Mouse (Mus musculus) liver, embryonic 16.5 days (tissue): ENCODE results near the gene Sh3d21. TPM values are rescaled to one million over a fixed set of nuclear protein-coding genes. Genes with fewer than 3 reads are reported as not detected.

Experiments
- ATAC-seq: fragments of 200-750 bp; cut with Nextera tagmentation; 2 replicates; pipeline ENCODE4 v1.8.0; 2017; ENCODE audit warnings: low read depth, mild to moderate bottlenecking, moderate number of reproducible peaks, moderate library complexity
- H3K27ac ChIP-seq: fragments of 300-500 bp; sonication (generic); 2 replicates; pipeline ENCODE4 v1.5.1; 2014; ENCODE audit warnings: mild to moderate bottlenecking, low read length
- H3K27me3 ChIP-seq: fragments of 300-500 bp; sonication (generic); 2 replicates; pipeline ENCODE4 v1.6.1; 2014; ENCODE audit warnings: low read depth, low read length, mixed read lengths; ENCODE audit not compliant: control insufficient read depth, insufficient read depth
- H3K36me3 ChIP-seq: fragments of 300-500 bp; sonication (generic); 2 replicates; pipeline ENCODE4 v1.6.1; 2014; ENCODE audit warnings: mild to moderate bottlenecking; ENCODE audit not compliant: control insufficient read depth, insufficient read depth
- H3K4me1 ChIP-seq: fragments of 300-500 bp; sonication (generic); 2 replicates; pipeline ENCODE4 v1.6.1; 2014; ENCODE audit warnings: low read depth, low read length, mixed read lengths; ENCODE audit not compliant: control insufficient read depth
- H3K4me2 ChIP-seq: fragments of 300-500 bp; sonication (generic); 2 replicates; pipeline ENCODE4 v1.6.1; 2014; ENCODE audit warnings: low read depth, low read length, mixed read lengths
- H3K4me3 ChIP-seq: fragments of 300-500 bp; sonication (generic); 2 replicates; pipeline ENCODE4 v1.5.1; 2014; ENCODE audit warnings: low read depth, mild to moderate bottlenecking, low read length
- H3K9ac ChIP-seq: fragments of 300-500 bp; sonication (generic); 2 replicates; pipeline ENCODE4 v1.6.1; 2014; ENCODE audit warnings: low read depth, low read length
- H3K9me3 ChIP-seq: fragments of 300-500 bp; sonication (generic); replicated peaks from 2 replicates; pipeline ENCODE4 v1.6.1; 2016; ENCODE audit warnings: low read length; ENCODE audit not compliant: control insufficient read depth
- WGBS: fragments of 180-500 bp; shearing (Covaris S2); extraction: QIAGEN DNeasy Blood & Tissue Kit; methylation state at CpG from one replicate; pipeline ENCODE4 v1.1.7; 2014; ENCODE audit not compliant: insufficient replicate concordance; 5-methylcytosine and 5-hydroxymethylcytosine counted together
- polyA plus RNA-seq: library from polyadenylated mRNA; unstranded; fragments of >200 nt; fragmentation: Nextera tagmentation; extraction: Ambion mirVana; gene quantifications from 2 replicates; pipeline ENCODE4 v1.2.1, GENCODE M21; 2015

Sh3d21 gene
- polyA plus RNA-seq, 1 experiment from 2014 or later: 1.4 TPM

- Histone ChIP-seq H3K27ac (no peak overlapping the region), H3K36me3 (no peaks in the 10 kb centered on the region), H3K9ac (no peak overlapping the region), H3K4me2 (no peak overlapping the region), H3K4me1 (peaks cover 17% of the 10 kb centered on the region), H3K27me3 (peaks cover 27% of the 10 kb centered on the region), H3K4me3 (no peak overlapping the region), H3K9me3 (no peaks in the 10 kb centered on the region; the same call in 1 of the 2 replicates)
- no peak for ATAC-seq
- WGBS: 41% methylated on average over 4 of the region's 4 CpGs
Measured at GRCm38 (mm10) chr4:126145396-126145795, 17.9 kb downstream of the Sh3d21 start.

DNA sequence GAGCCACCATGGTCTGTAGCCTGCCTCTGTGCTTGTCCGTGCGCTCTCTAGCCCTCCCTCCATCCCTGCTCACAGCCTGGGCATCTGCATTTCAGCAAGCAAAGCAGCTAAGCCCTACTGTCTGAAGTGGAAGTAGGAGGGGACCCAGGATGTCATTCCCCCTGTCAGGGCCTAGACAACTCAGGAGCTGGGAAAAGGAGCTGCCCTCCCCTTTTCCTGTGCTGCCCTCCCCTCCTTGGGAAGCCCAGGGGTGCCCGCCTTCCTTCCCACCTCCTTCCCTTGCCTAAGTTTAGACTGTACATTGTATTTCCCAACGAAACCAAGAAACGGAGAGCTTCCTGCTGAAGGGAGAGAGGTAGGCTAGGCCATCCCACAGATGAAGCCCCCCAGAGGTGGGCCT lies 22.3 kb downstream of the Sh3d21 start:
- Histone ChIP-seq H3K9ac (no peak overlapping the region), H3K4me3 (no peak overlapping the region), H3K27ac (no peak overlapping the region; the same call in 1 of the 2 replicates), H3K36me3 (peaks cover 6% of the 10 kb centered on the region), H3K9me3 (no peaks in the 10 kb centered on the region; the same call in 1 of the 2 replicates), H3K4me2 (no peak overlapping the region), H3K27me3 (no peaks in the 10 kb centered on the region), H3K4me1 (no peaks in the 10 kb centered on the region)
- ATAC-seq: no peak
- 63% methylated on average over 5 of the region's 5 CpGs for WGBS

DNA sequence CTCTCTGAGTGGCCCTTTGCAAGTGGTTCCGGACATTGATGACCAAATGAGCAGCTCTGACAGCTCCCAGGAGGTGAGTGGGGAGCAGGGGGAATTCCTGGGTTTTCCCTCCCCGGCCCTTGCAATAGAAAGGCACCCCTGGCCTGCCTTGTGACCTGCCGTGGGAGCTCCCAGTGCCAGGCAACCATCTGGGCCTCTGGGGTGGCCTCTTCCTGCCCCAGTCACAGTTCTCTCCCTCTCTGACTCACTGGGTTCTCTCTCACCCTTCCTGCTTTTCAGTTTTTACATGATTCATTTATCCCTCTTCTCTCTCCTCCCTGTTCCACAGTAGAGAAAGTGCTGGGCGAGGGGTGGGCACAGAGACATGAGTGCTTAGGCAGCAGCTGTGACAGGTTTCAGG lies 25.5 kb downstream of the Sh3d21 start:
- H3K4me3 ChIP-seq: no peak overlapping the region
- no peaks in the 10 kb centered on the region for H3K4me1 ChIP-seq
- 79% methylated on average over 4 of the region's 4 CpGs for WGBS
- H3K36me3 ChIP-seq: peaks cover 6% of the 10 kb centered on the region
- no peaks in the 10 kb centered on the region for H3K27me3 ChIP-seq
- no peak for ATAC-seq
- H3K27ac ChIP-seq: no peak overlapping the region
- H3K9me3 ChIP-seq: no peaks in the 10 kb centered on the region
- no peak overlapping the region for H3K9ac ChIP-seq
- no peak overlapping the region for H3K4me2 ChIP-seq

DNA sequence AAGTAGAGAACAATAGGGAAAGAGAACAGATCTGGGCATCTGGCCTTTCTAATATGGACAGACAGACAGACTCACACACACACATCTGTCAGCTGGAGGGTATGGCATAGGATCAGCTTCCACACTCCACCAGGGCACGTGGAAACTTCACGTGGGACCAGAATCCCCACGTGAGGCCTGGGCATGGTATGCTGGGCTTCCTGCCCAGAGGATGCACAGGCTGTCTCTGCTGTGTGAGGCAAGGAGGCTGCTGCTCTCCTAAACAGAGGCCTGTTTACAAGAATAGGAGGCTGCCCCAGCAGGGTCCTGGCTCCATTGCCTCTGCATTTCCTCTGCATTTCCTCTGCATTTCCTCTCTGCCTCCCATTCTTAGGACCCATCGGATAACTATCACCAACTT lies 28.7 kb downstream of the Sh3d21 start:
- no peak overlapping the region for H3K9ac ChIP-seq
- 68% methylated on average over 4 of the region's 4 CpGs for WGBS
- no peaks in the 10 kb centered on the region; the same call in 1 of the 2 replicates for H3K4me1 ChIP-seq
- no peak overlapping the region for H3K27ac ChIP-seq
- no peak for ATAC-seq
- H3K36me3 ChIP-seq: peaks cover 7% of the 10 kb centered on the region
- no peak overlapping the region for H3K4me2 ChIP-seq
- no peak overlapping the region for H3K4me3 ChIP-seq
- no peaks in the 10 kb centered on the region for H3K9me3 ChIP-seq
- no peaks in the 10 kb centered on the region for H3K27me3 ChIP-seq

GRCm38 (mm10) chr4:126134236-126134635 lies 29.1 kb downstream of the Sh3d21 start:
- Histone ChIP-seq H3K9me3 (no peaks in the 10 kb centered on the region), H3K27ac (no peak overlapping the region), H3K36me3 (peaks cover 7% of the 10 kb centered on the region), H3K27me3 (no peaks in the 10 kb centered on the region), H3K9ac (no peak overlapping the region), H3K4me1 (no peaks in the 10 kb centered on the region; the same call in 1 of the 2 replicates), H3K4me2 (no peak overlapping the region), H3K4me3 (no peak overlapping the region)
- no peak for ATAC-seq
- WGBS: 85% methylated on average over 4 of the region's 4 CpGs

DNA sequence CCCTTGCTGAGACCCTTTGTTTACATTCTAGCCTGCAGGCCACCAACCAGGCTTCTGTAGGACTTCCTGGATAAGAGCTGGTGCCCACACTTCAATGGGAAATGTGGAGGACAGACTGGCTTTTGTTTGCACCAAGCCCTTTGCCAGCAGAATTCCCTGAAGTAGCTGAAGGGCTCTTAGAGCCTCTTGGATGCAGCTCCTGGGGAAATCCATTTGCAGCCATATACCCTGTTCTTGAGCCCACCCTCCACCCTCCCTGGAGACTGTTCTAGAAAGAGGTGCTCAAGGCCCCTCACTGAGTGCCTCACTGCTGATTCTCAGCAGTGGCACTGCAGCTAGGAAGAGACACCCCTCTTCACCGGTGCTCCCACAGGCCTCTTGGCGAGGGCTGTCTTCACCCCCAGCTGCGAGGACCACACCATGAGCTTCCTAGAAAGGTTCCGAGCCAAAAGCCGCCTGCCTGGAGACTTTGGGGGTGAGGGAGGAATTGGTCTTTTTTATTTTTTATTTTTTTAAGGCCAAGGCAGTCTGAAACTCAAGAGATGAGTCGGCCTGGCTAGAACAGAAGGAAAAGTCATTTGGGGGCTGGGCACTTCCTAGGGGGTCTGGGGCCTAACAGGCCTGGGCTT lies 30.5 kb downstream of the Sh3d21 start:
- no peak overlapping the region for H3K4me3 ChIP-seq
- no peak overlapping the region for H3K27ac ChIP-seq
- H3K27me3 ChIP-seq: no peaks in the 10 kb centered on the region
- 75% methylated on average over 6 of the region's 6 CpGs for WGBS
- H3K9ac ChIP-seq: no peak overlapping the region
- peaks cover 12% of the 10 kb centered on the region for H3K36me3 ChIP-seq
- H3K9me3 ChIP-seq: no peaks in the 10 kb centered on the region
- no peak overlapping the region for H3K4me2 ChIP-seq
- ATAC-seq: no peak
- H3K4me1 ChIP-seq: no peaks in the 10 kb centered on the region; the same call in 1 of the 2 replicates

DNA sequence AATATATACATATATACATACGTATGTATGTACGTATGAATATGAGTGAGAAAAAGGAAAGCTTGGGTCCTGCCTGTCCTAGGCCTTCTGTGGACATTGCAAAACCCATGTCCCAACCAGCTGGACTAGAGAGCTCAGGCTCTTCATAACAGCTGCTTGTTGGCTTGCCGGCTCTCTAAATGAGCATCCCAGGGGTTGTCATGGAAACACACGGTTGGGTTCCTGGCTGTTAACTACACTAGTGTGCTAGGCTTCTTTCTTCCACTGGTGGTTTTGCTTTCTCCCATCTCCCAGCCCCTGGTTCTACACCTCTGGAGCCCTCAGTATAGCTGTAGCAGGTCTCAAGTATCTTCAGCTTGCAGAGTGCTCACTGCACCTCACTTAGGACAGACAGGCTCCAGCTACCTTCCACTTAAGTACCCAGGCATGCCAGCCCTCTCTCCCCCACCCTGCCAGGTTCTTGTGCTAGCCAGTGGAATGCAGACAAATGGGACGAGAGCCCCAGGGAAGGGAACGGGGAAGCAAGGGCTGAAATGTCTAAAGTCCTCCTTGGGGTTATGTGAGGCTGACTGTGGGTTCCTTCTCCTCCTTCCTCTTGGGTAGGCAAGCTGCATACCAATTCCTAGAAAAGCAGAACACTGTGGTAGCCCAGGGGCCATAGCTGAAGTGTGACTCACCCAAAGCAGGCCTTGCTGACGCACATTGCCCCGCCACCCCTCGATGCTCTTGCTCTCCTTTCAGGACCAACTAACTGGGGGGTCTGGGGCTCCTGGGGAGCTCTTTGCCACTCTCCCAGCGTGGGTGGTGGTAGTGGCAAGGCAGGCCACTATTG lies 31.8 kb downstream of the Sh3d21 start:
- no peak overlapping the region for H3K9ac ChIP-seq
- 56% methylated on average over 10 of the region's 10 CpGs for WGBS
- no peaks in the 10 kb centered on the region for H3K9me3 ChIP-seq
- H3K4me3 ChIP-seq: no peak overlapping the region
- H3K4me1 ChIP-seq: no peaks in the 10 kb centered on the region; the same call in 1 of the 2 replicates
- no peak overlapping the region for H3K4me2 ChIP-seq
- H3K36me3 ChIP-seq: peaks cover 12% of the 10 kb centered on the region
- H3K27me3 ChIP-seq: no peaks in the 10 kb centered on the region
- peak; percentile 45 for ATAC-seq
- peak overlapping the region; percentile 8; the same call in 1 of the 2 replicates for H3K27ac ChIP-seq

- Histone ChIP-seq H3K27me3 (no peaks in the 10 kb centered on the region), H3K36me3 (peaks cover 12% of the 10 kb centered on the region), H3K27ac (peak overlapping the region; percentile 10), H3K4me3 (no peak overlapping the region), H3K4me1 (no peaks in the 10 kb centered on the region; the same call in 1 of the 2 replicates), H3K9ac (no peak overlapping the region), H3K9me3 (no peaks in the 10 kb centered on the region), H3K4me2 (no peak overlapping the region)
- WGBS: 79% methylated on average over 11 of the region's 11 CpGs
- no peak for ATAC-seq
Measured at GRCm38 (mm10) chr4:126130502-126130901, 32.8 kb downstream of the Sh3d21 start.
